17 mouse cellular contexts compared by ENCODE assay signal in the genomic region with DNA sequence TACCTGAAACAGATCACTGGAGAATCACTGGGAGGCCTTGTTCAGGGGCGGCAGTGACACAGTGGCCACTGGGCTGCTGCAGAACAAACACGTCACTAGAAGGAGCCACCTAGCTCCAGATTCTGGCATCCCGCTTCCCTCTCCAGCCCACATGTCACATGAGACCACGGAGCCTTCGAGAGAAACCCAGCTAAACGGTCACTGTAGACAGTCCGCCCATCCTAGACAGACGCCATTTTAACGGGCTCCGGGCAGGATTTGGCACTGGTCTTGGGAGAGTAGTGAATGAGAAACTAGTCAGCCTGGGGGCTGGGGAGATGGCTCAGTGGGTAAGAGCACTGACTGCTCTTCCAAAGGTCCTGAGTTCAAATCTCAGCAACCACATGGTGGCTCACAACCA.
"Had no signal": no experiment of that assay in that cellular context is flagged by ENCODE, and none has a peak within 500 bp of the region (broad histone marks: within the 10 kb centered on the region; RNA-seq: fewer than 3 reads in every experiment).

No protein-coding gene starts in this region.

- H3K4me1 ChIP-seq: neural tube, embryonic 12.5 days; neural tube, embryonic 13.5 days; neural tube, embryonic 15.5 days; stomach, embryonic 15.5 days had no signal

- H3K4me3 ChIP-seq: neural tube, embryonic 12.5 days; neural tube, embryonic 13.5 days; neural tube, embryonic 15.5 days; stomach, embryonic 15.5 days had no signal

- H3K27ac ChIP-seq: neural tube, embryonic 12.5 days; neural tube, embryonic 13.5 days; neural tube, embryonic 15.5 days; stomach, embryonic 15.5 days; stomach, postnatal 0 days had no signal

- H3K9ac ChIP-seq: neural tube, embryonic 12.5 days; neural tube, embryonic 13.5 days; neural tube, embryonic 15.5 days; stomach, embryonic 15.5 days had no signal

- H3K36me3 ChIP-seq: stomach, embryonic 15.5 days had no signal

- H3K9me3 ChIP-seq: neural tube, embryonic 12.5 days; neural tube, embryonic 13.5 days; neural tube, embryonic 15.5 days; stomach, embryonic 15.5 days had no signal

- H3K27me3 ChIP-seq: neural tube, embryonic 12.5 days; neural tube, embryonic 13.5 days; neural tube, embryonic 15.5 days; stomach, embryonic 15.5 days had no signal

- H3K4me2 ChIP-seq: neural tube, embryonic 12.5 days; neural tube, embryonic 13.5 days; neural tube, embryonic 15.5 days; stomach, embryonic 15.5 days had no signal

- DNase-seq: retina, postnatal 1 day; right cerebral cortex, adult 18-20 months; right cerebral cortex, postnatal 14 days; right cerebral cortex, postnatal 25 days; right cerebral cortex, postnatal 4 days; spleen, adult 18-20 months; thymus, adult 18-20 months; thymus, adult 2 months; thymus, postnatal 14 days; thymus, postnatal 25 days; thymus, postnatal 36 days; thymus, postnatal 4 days had no signal
